7 mouse cellular contexts compared by ENCODE assay signal in genomic region chr10:98485751-98486681, GRCm38 (mm10).
DNase-seq lines count a peak whose midpoint lies in the region; ATAC-seq and TF ChIP-seq lines count a peak whose summit lies in the region.

No protein-coding gene starts in this region.

- no peak for ATAC-seq in inflammation-experienced regulatory T-cells, adult 6 months

- H3K4me1 ChIP-seq in testis, adult 2 months (ENCODE audit: control insufficient read depth, insufficient read depth, low read length) = peaks cover 8% of the 10 kb centered on the region

- DNase-seq in brain, adult 2 months (ENCODE audit: low read depth, low spot score) = peak; percentile 96
- peak; percentile 74 for DNase-seq in brain, embryonic 14.5 days (ENCODE audit: low read depth)
- DNase-seq in frontal cortex, adult 2 months (ENCODE audit: extremely low spot score in 1 of 2, low spot score in 1 of 2) = peak; percentile 53 to 88
- peak; percentile 66 to 84 for DNase-seq in left cerebral cortex, adult 9 months (ENCODE audit: low spot score in 2 of 2)
- no peak for DNase-seq in spleen, postnatal 14 days (ENCODE audit: low spot score in 2 of 2)

- H3K36me3 ChIP-seq in testis, adult 2 months (ENCODE audit: control insufficient read depth, insufficient read depth, low read length) = no peaks in the 10 kb centered on the region

- H3K27me3 ChIP-seq in testis, adult 2 months (ENCODE audit: control insufficient read depth, insufficient read depth, low read length) = no peaks in the 10 kb centered on the region

- no peak for TF ChIP-seq POLR2A in brain, embryonic 14.5 days (IDR thresholded peaks at IDR 0.05; ENCODE audit: borderline replicate concordance, extremely low read depth, insufficient read depth, insufficient read length, poor library complexity, severe bottlenecking)
- TF ChIP-seq POLR2A in testis, adult 2 months (IDR thresholded peaks at IDR 0.05; ENCODE audit: control insufficient read depth, low read depth, low read length) = no peak

- no peak for TF ChIP-seq CTCF in brain, embryonic 14.5 days (IDR thresholded peaks at IDR 0.05; ENCODE audit: borderline replicate concordance, extremely low read depth, insufficient read depth, insufficient read length)
- no peak for TF ChIP-seq CTCF in testis, adult 2 months (IDR thresholded peaks at IDR 0.05; ENCODE audit: control insufficient read depth, insufficient read depth, insufficient replicate concordance, low read depth, low read length)

- H3K27ac ChIP-seq in testis, adult 2 months (ENCODE audit: control insufficient read depth, insufficient read depth, low read depth, low read length) = peak overlapping the region; percentile 66

- H3K4me3 ChIP-seq in testis, adult 2 months (ENCODE audit: control insufficient read depth, low read depth, low read length) = peak overlapping the region; percentile 8

Comparison
In these comparisons a context has a peak if more than half of its experiments do, and no peak if none do; other contexts are left out.
1. DNase-seq: peak in brain, adult 2 months (single experiment), brain, embryonic 14.5 days (single experiment), frontal cortex, adult 2 months (2 of 2) and left cerebral cortex, adult 9 months (2 of 2); none in spleen, postnatal 14 days (0 of 2).